Mouse (Mus musculus) ES-CJ7 (cell line): ENCODE results near the gene Vmn1r55.
"Not testable (repeated sequence)": the region's sequence is repeated elsewhere in the genome, so short reads cannot be mapped to it uniquely, and the experiment has no call there.

Experiments used
- DNase-seq: peaks from one replicate; pipeline ENCODE4 v3.0.0; 2011; ENCODE audit warnings: low read depth, low spot score

The Vmn1r55 gene

DNA sequence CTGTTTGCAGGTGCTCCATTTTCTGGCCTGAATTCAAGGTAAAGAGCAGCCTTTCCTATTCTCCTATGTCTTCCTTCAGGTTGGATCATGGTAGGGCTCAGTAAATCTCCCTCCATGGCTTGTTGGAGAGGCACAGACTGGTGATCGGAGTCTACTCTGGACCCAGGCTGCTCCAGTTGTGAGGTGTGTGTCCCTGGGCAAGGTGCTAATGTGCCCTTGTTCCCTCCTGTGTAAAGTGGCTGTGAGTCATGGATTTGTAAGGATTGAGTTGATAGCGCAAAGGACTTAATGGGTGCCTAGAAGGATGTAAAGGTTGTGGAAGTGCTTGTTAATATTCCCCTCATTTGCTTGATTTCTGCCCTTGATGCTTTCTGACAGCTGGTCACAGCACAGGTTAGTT lies 67.5 kb downstream of the Vmn1r55 start:
- no peak for DNase-seq

DNA sequence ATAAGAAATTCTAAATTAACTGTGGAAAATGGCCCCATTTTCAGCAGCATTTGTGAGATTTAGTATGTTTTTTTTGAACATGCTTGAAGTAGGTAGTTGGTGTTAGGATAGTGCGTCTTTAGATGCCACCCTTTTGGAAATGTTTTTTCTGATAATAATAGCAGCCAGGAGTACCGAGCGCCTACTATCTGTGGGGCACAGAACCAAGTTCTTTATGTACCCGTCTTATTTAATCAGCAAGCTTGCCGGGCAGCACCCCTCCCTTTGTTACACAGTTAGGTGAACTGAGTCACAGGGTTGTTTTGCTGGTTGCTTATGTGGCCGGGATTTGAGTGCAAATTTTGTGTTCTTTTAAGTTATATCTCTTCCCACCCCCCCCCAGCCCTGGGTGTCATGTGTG lies 68.2 kb downstream of the Vmn1r55 start:
- no peak for DNase-seq

DNA sequence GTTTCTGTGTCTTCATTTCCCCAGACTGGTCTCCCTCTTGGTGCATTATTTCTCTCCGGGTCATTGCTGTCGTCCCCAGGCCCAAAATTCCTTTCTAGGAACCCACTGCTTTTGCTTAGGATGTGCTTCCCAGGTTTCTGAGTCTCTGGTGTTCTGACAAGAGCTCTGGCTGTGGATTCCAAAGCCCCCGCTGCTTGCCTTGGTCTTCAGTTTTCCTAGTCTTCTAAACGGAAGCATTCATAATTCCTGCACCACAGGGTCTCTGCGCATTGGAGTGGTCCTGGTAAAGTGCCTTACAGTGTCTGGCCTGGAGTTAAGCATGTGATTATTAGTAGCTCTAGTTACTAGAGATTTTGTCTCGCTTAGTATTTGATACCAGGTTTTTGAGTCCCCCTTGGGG lies 68.7 kb downstream of the Vmn1r55 start:
- DNase-seq = no peak

DNA sequence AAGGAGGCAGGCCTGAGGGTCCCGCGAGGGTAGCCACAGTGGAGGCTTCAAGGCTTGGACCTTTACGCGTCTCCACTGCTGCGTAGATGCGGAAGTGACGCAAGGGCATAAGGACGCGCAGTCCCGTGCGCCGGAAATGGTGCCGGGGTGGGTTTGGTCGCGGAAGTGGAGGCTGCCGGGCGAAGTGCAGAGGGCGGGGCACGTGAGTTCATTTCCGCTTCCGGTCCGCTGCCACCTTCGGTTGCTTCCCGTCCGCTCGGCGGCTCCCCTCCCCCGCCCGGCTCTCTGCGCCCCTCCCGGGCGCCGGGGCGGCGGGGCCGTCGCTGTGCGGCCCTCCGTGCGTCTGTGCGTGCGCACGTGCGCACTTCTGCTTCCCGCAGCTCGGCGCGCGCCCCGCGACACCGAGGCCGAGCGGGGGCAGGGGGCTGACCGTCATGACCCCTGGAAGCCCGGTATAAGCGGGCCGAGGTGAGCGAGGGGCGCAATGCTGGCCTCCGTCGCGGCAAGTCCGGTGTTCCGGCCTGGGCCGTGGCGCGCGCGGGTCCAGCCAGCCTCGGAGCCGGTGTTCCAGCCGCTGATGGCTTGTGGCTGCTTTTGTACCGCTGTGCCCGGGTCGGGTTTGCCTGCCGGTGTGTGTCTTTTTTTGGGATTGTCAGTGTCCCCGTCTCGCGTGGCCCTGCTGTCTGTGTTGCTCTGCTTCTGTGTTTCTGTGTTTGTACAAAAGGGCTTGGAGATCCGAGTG lies 69.3 kb downstream of the Vmn1r55 start, which contains the start of gene Epn1:
Gene Epn1, plus strand, starts transcription at position 226 of the 742 bp plus-strand sequence.
- DNase-seq = peak; percentile 94

DNA sequence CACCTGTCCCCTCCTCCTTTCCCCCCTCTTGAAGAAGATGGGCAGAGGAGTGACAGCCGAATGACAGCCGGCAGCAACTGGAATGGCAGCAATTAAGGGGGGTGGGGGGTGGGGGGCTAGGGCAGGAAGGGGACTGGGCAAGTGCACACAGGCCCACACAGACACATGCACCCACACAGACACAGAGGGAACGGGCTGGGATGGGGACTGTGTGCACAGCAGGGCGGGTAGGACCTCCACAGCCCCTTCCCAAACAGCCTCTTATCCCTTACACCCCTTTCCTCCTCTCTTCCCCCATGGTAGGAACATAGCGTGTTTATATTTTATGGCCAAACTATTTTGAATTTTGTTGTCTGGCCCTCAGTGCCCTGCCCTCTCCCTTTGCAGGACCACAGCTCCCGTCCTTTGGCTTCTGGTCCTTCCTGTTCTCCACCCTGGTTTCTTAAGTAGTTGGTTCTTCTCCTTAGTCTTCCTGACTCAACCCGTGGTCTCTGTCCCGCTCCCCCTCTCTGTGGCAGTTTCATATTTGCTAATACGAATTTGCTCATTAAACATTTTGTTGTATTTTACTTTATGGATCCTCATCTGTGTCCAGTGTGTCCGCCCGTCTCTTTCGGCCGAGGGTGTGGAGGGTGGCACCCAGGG lies 70.0 kb downstream of the Vmn1r55 start:
- not testable (repeated sequence) for DNase-seq
